Mouse (Mus musculus): ENCODE data around the gene Sept9. TPM values are rescaled to one million over a fixed set of nuclear protein-coding genes. Genes with fewer than 3 reads are reported as not detected.

Sept9 gene
- polyA plus RNA-seq, 1 experiment = not detected

- WGBS = 55% methylated on average over 16 of the region's 16 CpGs
- no peak overlapping the region for H3K27ac ChIP-seq (ENCODE audit: insufficient read depth, low read depth, low read length)
- TF ChIP-seq POLR2A (IDR thresholded peaks at IDR 0.05; ENCODE audit: insufficient read depth, low read depth, low read length) (no peak), CTCF (IDR thresholded peaks at IDR 0.05; ENCODE audit: insufficient read depth, low read depth, low read length) (no peak)
- peaks cover 67% of the 10 kb centered on the region for H3K4me1 ChIP-seq (ENCODE audit: control insufficient read depth, insufficient read depth, low read length)
- H3K4me3 ChIP-seq (ENCODE audit: insufficient read depth, low read depth, low read length) = no peak overlapping the region
Measured at GRCm38 (mm10) chr11:117316441-117317331, 117.2 kb downstream of the Sept9 start.

- Histone ChIP-seq H3K27ac (ENCODE audit: insufficient read depth, low read depth, low read length) (no peak overlapping the region), H3K4me1 (ENCODE audit: control insufficient read depth, insufficient read depth, low read length) (peaks cover 60% of the 10 kb centered on the region), H3K4me3 (ENCODE audit: insufficient read depth, low read depth, low read length) (no peak overlapping the region)
- TF ChIP-seq POLR2A (IDR thresholded peaks at IDR 0.05; ENCODE audit: insufficient read depth, low read depth, low read length) = no peak
- no peak for TF ChIP-seq CTCF (IDR thresholded peaks at IDR 0.05; ENCODE audit: insufficient read depth, low read depth, low read length)
- 53% methylated on average over 20 of the region's 20 CpGs for WGBS
Measured at GRCm38 (mm10) chr11:117317429-117318101, 118.1 kb downstream of the Sept9 start.

- TF ChIP-seq POLR2A (IDR thresholded peaks at IDR 0.05; ENCODE audit: insufficient read depth, low read depth, low read length) = no peak
- no peak for TF ChIP-seq CTCF (IDR thresholded peaks at IDR 0.05; ENCODE audit: insufficient read depth, low read depth, low read length)
- 85% methylated on average over 3 of the region's 3 CpGs for WGBS
- H3K4me1 ChIP-seq (ENCODE audit: control insufficient read depth, insufficient read depth, low read length) = peaks cover 54% of the 10 kb centered on the region
- no peak overlapping the region for H3K4me3 ChIP-seq (ENCODE audit: insufficient read depth, low read depth, low read length)
- no peak overlapping the region for H3K27ac ChIP-seq (ENCODE audit: insufficient read depth, low read depth, low read length)
Measured at GRCm38 (mm10) chr11:117318202-117318601, 118.7 kb downstream of the Sept9 start.

GRCm38 (mm10) chr11:117318731-117319542 lies 119.5 kb downstream of the Sept9 start:
- WGBS = 76% methylated on average over 12 of the region's 12 CpGs
- Histone ChIP-seq H3K4me1 (ENCODE audit: control insufficient read depth, insufficient read depth, low read length) (peaks cover 46% of the 10 kb centered on the region), H3K27ac (ENCODE audit: insufficient read depth, low read depth, low read length) (no peak overlapping the region; the same call in 1 of the 2 replicates), H3K4me3 (ENCODE audit: insufficient read depth, low read depth, low read length) (no peak overlapping the region)
- TF ChIP-seq CTCF (IDR thresholded peaks at IDR 0.05; ENCODE audit: insufficient read depth, low read depth, low read length) = no peak
- no peak for TF ChIP-seq POLR2A (IDR thresholded peaks at IDR 0.05; ENCODE audit: insufficient read depth, low read depth, low read length)

GRCm38 (mm10) chr11:117319543-117320335 lies 120.3 kb downstream of the Sept9 start:
- Histone ChIP-seq H3K4me3 (ENCODE audit: insufficient read depth, low read depth, low read length) (no peak overlapping the region), H3K4me1 (ENCODE audit: control insufficient read depth, insufficient read depth, low read length) (peaks cover 38% of the 10 kb centered on the region), H3K27ac (ENCODE audit: insufficient read depth, low read depth, low read length) (no peak overlapping the region; the same call in 1 of the 2 replicates)
- TF ChIP-seq POLR2A (IDR thresholded peaks at IDR 0.05; ENCODE audit: insufficient read depth, low read depth, low read length) = no peak
- 68% methylated on average over 14 of the region's 15 CpGs for WGBS

GRCm38 (mm10) chr11:117320482-117320881 lies 121.0 kb downstream of the Sept9 start:
- TF ChIP-seq CTCF (IDR thresholded peaks at IDR 0.05; ENCODE audit: insufficient read depth, low read depth, low read length) (no peak), POLR2A (IDR thresholded peaks at IDR 0.05; ENCODE audit: insufficient read depth, low read depth, low read length) (no peak)
- H3K4me1 ChIP-seq (ENCODE audit: control insufficient read depth, insufficient read depth, low read length) = peaks cover 31% of the 10 kb centered on the region
- H3K27ac ChIP-seq (ENCODE audit: insufficient read depth, low read depth, low read length) = no peak overlapping the region
- 82% methylated on average over 3 of the region's 3 CpGs for WGBS
- H3K4me3 ChIP-seq (ENCODE audit: insufficient read depth, low read depth, low read length) = no peak overlapping the region

- TF ChIP-seq POLR2A (IDR thresholded peaks at IDR 0.05; ENCODE audit: insufficient read depth, low read depth, low read length) (no peak), CTCF (IDR thresholded peaks at IDR 0.05; ENCODE audit: insufficient read depth, low read depth, low read length) (no peak)
- H3K27ac ChIP-seq (ENCODE audit: insufficient read depth, low read depth, low read length) = no peak overlapping the region
- peaks cover 36% of the 10 kb centered on the region for H3K4me1 ChIP-seq (ENCODE audit: control insufficient read depth, insufficient read depth, low read length)
- WGBS = 79% methylated on average over 9 of the region's 9 CpGs
- no peak overlapping the region for H3K4me3 ChIP-seq (ENCODE audit: insufficient read depth, low read depth, low read length)
Measured at GRCm38 (mm10) chr11:117321311-117321971, 122.0 kb downstream of the Sept9 start.

GRCm38 (mm10) chr11:117322311-117322710 lies 122.8 kb downstream of the Sept9 start:
- 83% methylated on average over 3 of the region's 3 CpGs for WGBS
- H3K4me3 ChIP-seq (ENCODE audit: insufficient read depth, low read depth, low read length) = no peak overlapping the region
- H3K4me1 ChIP-seq (ENCODE audit: control insufficient read depth, insufficient read depth, low read length) = peaks cover 34% of the 10 kb centered on the region
- TF ChIP-seq CTCF (IDR thresholded peaks at IDR 0.05; ENCODE audit: insufficient read depth, low read depth, low read length) (no peak), POLR2A (IDR thresholded peaks at IDR 0.05; ENCODE audit: insufficient read depth, low read depth, low read length) (no peak)
- H3K27ac ChIP-seq (ENCODE audit: insufficient read depth, low read depth, low read length) = no peak overlapping the region
